Mouse (Mus musculus): Measurements from ENCODE around the gene Tmbim6. TPM values are rescaled to one million over a fixed set of nuclear protein-coding genes. Genes with fewer than 3 reads are reported as not detected.

Tmbim6 gene
- total RNA-seq, 1 experiment, result 436 TPM

GRCm38 (mm10) chr15:99449751-99450280 lies 57.1 kb downstream of the Tmbim6 start:
- H3K4me3 ChIP-seq (ENCODE audit: insufficient read depth in 1 of 2, low read depth in 1 of 2, low read length in 2 of 2, poor library complexity in 1 of 2, severe bottlenecking in 1 of 2), result no peak overlapping the region
- TF ChIP-seq HCFC1 (IDR thresholded peaks at IDR 0.05; ENCODE audit: borderline replicate concordance, insufficient read depth, low read length), result no peak
- TF ChIP-seq CHD2 (IDR thresholded peaks at IDR 0.05; ENCODE audit: low read depth, low read length), result no peak
- no peak for TF ChIP-seq MAFK (IDR thresholded peaks at IDR 0.05; ENCODE audit: insufficient read depth, low read depth, low read length)
- no peak for TF ChIP-seq ZC3H11A (IDR thresholded peaks at IDR 0.05; ENCODE audit: borderline replicate concordance, low read depth, low read length)
- H3K9me3 ChIP-seq (ENCODE audit: control insufficient read depth, insufficient read depth, low read depth, low read length), result no peaks in the 10 kb centered on the region
- no peak overlapping the region for H3K27ac ChIP-seq (ENCODE audit: insufficient read depth, low read depth, low read length, poor library complexity, severe bottlenecking)
- in situ Hi-C loops (cut with MboI; ENCODE audit: low sequenced_read_pairs in 2 of 2, unreplicated experiment in 2 of 2), result no loop called here
- H3K36me3 ChIP-seq (ENCODE audit: control insufficient read depth, insufficient read depth, low read length, poor library complexity, severe bottlenecking), result no peaks in the 10 kb centered on the region
- no peak overlapping the region for H3K9ac ChIP-seq (ENCODE audit: insufficient read depth, low read depth, low read length, poor library complexity, severe bottlenecking)
- DNase-seq (ENCODE audit: low read depth, low spot score), result no peak
- H3K4me1 ChIP-seq (ENCODE audit: control insufficient read depth in 2 of 2, insufficient read depth in 2 of 2, low read length in 2 of 2, poor library complexity in 1 of 2), result peaks cover 0 to 9% of the 10 kb centered on the region in 2 experiments; a peak in 2 of 4 replicates

GRCm38 (mm10) chr15:99453153-99453900 lies 60.6 kb downstream of the Tmbim6 start:
- H3K9ac ChIP-seq (ENCODE audit: insufficient read depth, low read depth, low read length, poor library complexity, severe bottlenecking), result no peak overlapping the region
- no peak for TF ChIP-seq ZNF384 (IDR thresholded peaks at IDR 0.05; ENCODE audit: low read depth, low read length)
- no peak for TF ChIP-seq HCFC1 (IDR thresholded peaks at IDR 0.05; ENCODE audit: borderline replicate concordance, insufficient read depth, low read length)
- TF ChIP-seq CHD2 (IDR thresholded peaks at IDR 0.05; ENCODE audit: low read depth, low read length), result no peak
- TF ChIP-seq ZC3H11A (IDR thresholded peaks at IDR 0.05; ENCODE audit: borderline replicate concordance, low read depth, low read length), result no peak
- no peak for TF ChIP-seq MAFK (IDR thresholded peaks at IDR 0.05; ENCODE audit: insufficient read depth, low read depth, low read length)
- no peak for DNase-seq (ENCODE audit: low read depth, low spot score)
- H3K4me1 ChIP-seq (ENCODE audit: control insufficient read depth in 2 of 2, insufficient read depth in 2 of 2, low read length in 2 of 2, poor library complexity in 1 of 2), result peaks cover 2 to 19% of the 10 kb centered on the region in 2 experiments; a peak in 3 of 4 replicates
- no peaks in the 10 kb centered on the region for H3K36me3 ChIP-seq (ENCODE audit: control insufficient read depth, insufficient read depth, low read length, poor library complexity, severe bottlenecking)
- in situ Hi-C loops (cut with MboI; ENCODE audit: low sequenced_read_pairs in 2 of 2, unreplicated experiment in 2 of 2), result no loop called here
- H3K27ac ChIP-seq (ENCODE audit: insufficient read depth, low read depth, low read length, poor library complexity, severe bottlenecking), result no peak overlapping the region
- H3K9me3 ChIP-seq (ENCODE audit: control insufficient read depth, insufficient read depth, low read depth, low read length), result no peaks in the 10 kb centered on the region
- no peak overlapping the region for H3K4me3 ChIP-seq (ENCODE audit: insufficient read depth in 1 of 2, low read depth in 1 of 2, low read length in 2 of 2, poor library complexity in 1 of 2, severe bottlenecking in 1 of 2)

GRCm38 (mm10) chr15:99454585-99455279 lies 62.0 kb downstream of the Tmbim6 start:
- Histone ChIP-seq H3K36me3 (ENCODE audit: control insufficient read depth, insufficient read depth, low read length, poor library complexity, severe bottlenecking) (no peaks in the 10 kb centered on the region), H3K4me3 (ENCODE audit: insufficient read depth in 1 of 2, low read depth in 1 of 2, low read length in 2 of 2, poor library complexity in 1 of 2, severe bottlenecking in 1 of 2) (no peak overlapping the region), H3K9ac (ENCODE audit: insufficient read depth, low read depth, low read length, poor library complexity, severe bottlenecking) (no peak overlapping the region), H3K27ac (ENCODE audit: insufficient read depth, low read depth, low read length, poor library complexity, severe bottlenecking) (no peak overlapping the region), H3K4me1 (ENCODE audit: control insufficient read depth in 2 of 2, insufficient read depth in 2 of 2, low read length in 2 of 2, poor library complexity in 1 of 2) (peaks cover 2 to 17% of the 10 kb centered on the region in 2 experiments), H3K9me3 (ENCODE audit: control insufficient read depth, insufficient read depth, low read depth, low read length) (no peaks in the 10 kb centered on the region)
- in situ Hi-C loops (cut with MboI; ENCODE audit: low sequenced_read_pairs in 2 of 2, unreplicated experiment in 2 of 2), result no loop called here
- DNase-seq (ENCODE audit: low read depth, low spot score), result no peak
- TF ChIP-seq ZNF384 (IDR thresholded peaks at IDR 0.05; ENCODE audit: low read depth, low read length), result peak; percentile 55; the same call in 1 of the 2 replicates
- TF ChIP-seq CHD2 (IDR thresholded peaks at IDR 0.05; ENCODE audit: low read depth, low read length), result no peak
- TF ChIP-seq ZC3H11A (IDR thresholded peaks at IDR 0.05; ENCODE audit: borderline replicate concordance, low read depth, low read length), result no peak
- TF ChIP-seq MAFK (IDR thresholded peaks at IDR 0.05; ENCODE audit: insufficient read depth, low read depth, low read length), result no peak

GRCm38 (mm10) chr15:99455415-99455814 lies 62.7 kb downstream of the Tmbim6 start:
- peaks cover 2 to 17% of the 10 kb centered on the region in 2 experiments for H3K4me1 ChIP-seq (ENCODE audit: control insufficient read depth in 2 of 2, insufficient read depth in 2 of 2, low read length in 2 of 2, poor library complexity in 1 of 2)
- DNase-seq (ENCODE audit: low read depth, low spot score), result no peak
- no peak overlapping the region for H3K4me3 ChIP-seq (ENCODE audit: insufficient read depth in 1 of 2, low read depth in 1 of 2, low read length in 2 of 2, poor library complexity in 1 of 2, severe bottlenecking in 1 of 2)
- TF ChIP-seq ZC3H11A (IDR thresholded peaks at IDR 0.05; ENCODE audit: borderline replicate concordance, low read depth, low read length) (no peak), MAFK (IDR thresholded peaks at IDR 0.05; ENCODE audit: insufficient read depth, low read depth, low read length) (no peak), HCFC1 (IDR thresholded peaks at IDR 0.05; ENCODE audit: borderline replicate concordance, insufficient read depth, low read length) (no peak), ZNF384 (IDR thresholded peaks at IDR 0.05; ENCODE audit: low read depth, low read length) (no peak), CHD2 (IDR thresholded peaks at IDR 0.05; ENCODE audit: low read depth, low read length) (no peak)
- H3K27ac ChIP-seq (ENCODE audit: insufficient read depth, low read depth, low read length, poor library complexity, severe bottlenecking), result no peak overlapping the region
- no peaks in the 10 kb centered on the region for H3K36me3 ChIP-seq (ENCODE audit: control insufficient read depth, insufficient read depth, low read length, poor library complexity, severe bottlenecking)
- H3K9me3 ChIP-seq (ENCODE audit: control insufficient read depth, insufficient read depth, low read depth, low read length), result no peaks in the 10 kb centered on the region
- in situ Hi-C loops (cut with MboI; ENCODE audit: low sequenced_read_pairs in 2 of 2, unreplicated experiment in 2 of 2), result no loop called here
- H3K9ac ChIP-seq (ENCODE audit: insufficient read depth, low read depth, low read length, poor library complexity, severe bottlenecking), result no peak overlapping the region

Measured in ES-E14 (cell line).